Mouse (Mus musculus): ENCODE measurements at regions not wholly inside any gene's neighbourhood (a gene's known extent, or its start where the extent isn't known, plus 50 kb on each side); places are given as distances from the start of the nearest gene placed in this dataset.

DNA sequence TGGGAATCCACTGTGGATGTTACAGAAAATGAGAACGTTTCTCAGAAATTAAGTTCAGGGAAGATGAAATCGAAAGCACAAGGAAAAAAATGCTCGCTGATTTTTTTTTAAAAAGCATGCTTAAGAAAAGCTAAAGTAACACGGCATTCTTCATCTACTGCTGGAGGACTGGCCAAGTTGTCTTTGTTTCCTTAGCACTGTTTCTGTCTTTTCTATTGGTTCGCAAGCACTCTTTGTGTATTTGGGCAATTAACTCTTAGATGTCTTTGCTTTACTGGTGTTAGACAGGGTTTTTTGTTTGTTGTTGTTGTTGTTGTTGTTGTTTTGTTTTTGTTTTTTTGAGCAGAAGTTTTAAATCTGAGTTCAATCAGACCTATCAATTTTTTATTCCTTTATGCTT is 301.4 kb upstream of the Noct start:
- no peak overlapping the region for H3K27ac ChIP-seq (ENCODE audit: low read depth, low read length)
- H3K9me3 ChIP-seq (ENCODE audit: control insufficient read depth) = no peaks in the 10 kb centered on the region
- no peak for TF ChIP-seq CTCF (IDR thresholded peaks at IDR 0.05; ENCODE audit: low read depth)
- no peak overlapping the region for H3K9ac ChIP-seq (ENCODE audit: low read depth, low read length)
- no peaks in the 10 kb centered on the region for H3K4me1 ChIP-seq (replicated peaks; ENCODE audit: control insufficient read depth, insufficient read depth, low read length)
- WGBS = 76% methylated on average over 5 of the region's 5 CpGs
- H3K4me3 ChIP-seq (ENCODE audit: low read depth, low read length) = no peak overlapping the region
- no peak for ATAC-seq
- no peaks in the 10 kb centered on the region for H3K36me3 ChIP-seq (ENCODE audit: control insufficient read depth, insufficient read depth)
- no peak overlapping the region for H3K4me2 ChIP-seq (replicated peaks; ENCODE audit: low read depth)
- no peaks in the 10 kb centered on the region for H3K27me3 ChIP-seq (replicated peaks; ENCODE audit: control insufficient read depth, insufficient read depth, low read length)

DNA sequence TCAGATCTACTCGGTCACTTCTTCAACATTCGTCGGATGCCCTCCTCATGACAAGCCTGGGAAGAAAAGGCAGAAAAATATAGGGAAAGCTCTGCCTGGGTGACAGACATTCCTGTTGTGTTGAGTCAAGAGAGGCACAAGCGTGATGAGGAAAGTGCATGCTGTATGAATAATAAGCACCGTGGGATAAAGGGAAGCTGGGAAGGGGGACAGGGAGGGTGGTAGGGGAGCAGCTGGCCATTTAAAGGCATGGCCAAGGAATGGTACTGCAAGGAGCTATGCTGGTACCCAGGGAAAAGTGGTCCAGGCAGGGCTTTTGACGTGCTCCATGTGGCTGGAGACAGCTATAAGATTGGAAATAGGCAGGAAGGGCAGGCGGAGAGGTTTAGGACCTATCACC is 300.9 kb upstream of the Noct start:
- 88% methylated on average over 7 of the region's 7 CpGs for WGBS
- H3K4me1 ChIP-seq (replicated peaks; ENCODE audit: control insufficient read depth, insufficient read depth, low read length) = no peaks in the 10 kb centered on the region
- no peak overlapping the region for H3K4me2 ChIP-seq (replicated peaks; ENCODE audit: low read depth)
- H3K27me3 ChIP-seq (replicated peaks; ENCODE audit: control insufficient read depth, insufficient read depth, low read length) = no peaks in the 10 kb centered on the region
- H3K9ac ChIP-seq (ENCODE audit: low read depth, low read length) = no peak overlapping the region
- no peaks in the 10 kb centered on the region for H3K9me3 ChIP-seq (ENCODE audit: control insufficient read depth)
- TF ChIP-seq CTCF (IDR thresholded peaks at IDR 0.05; ENCODE audit: low read depth) = no peak
- no peak for ATAC-seq
- H3K36me3 ChIP-seq (ENCODE audit: control insufficient read depth, insufficient read depth) = no peaks in the 10 kb centered on the region
- no peak overlapping the region for H3K27ac ChIP-seq (ENCODE audit: low read depth, low read length)
- no peak overlapping the region for H3K4me3 ChIP-seq (ENCODE audit: low read depth, low read length)

DNA sequence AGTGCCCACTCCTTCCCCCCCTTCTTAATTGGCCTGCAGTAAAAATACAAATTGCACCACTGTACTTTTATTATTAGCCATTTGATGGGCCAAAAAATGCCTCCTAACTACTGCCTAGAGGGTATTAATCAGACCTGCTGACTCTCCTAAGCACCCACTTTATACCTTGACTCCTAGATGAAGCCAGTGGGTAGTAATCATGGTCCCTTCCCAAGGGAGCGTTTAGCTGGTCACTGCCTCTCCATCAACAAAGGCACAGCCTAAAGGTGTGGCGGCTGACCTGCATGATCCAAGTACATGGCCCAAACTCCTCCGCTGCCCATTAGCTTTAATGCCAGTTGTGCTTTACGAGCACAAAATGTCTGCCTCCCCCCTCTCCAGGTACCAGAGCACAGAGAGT is 296.9 kb upstream of the Noct start:
- H3K27ac ChIP-seq (ENCODE audit: low read depth, low read length) = no peak overlapping the region
- H3K36me3 ChIP-seq (ENCODE audit: control insufficient read depth, insufficient read depth) = no peaks in the 10 kb centered on the region
- no peaks in the 10 kb centered on the region for H3K9me3 ChIP-seq (ENCODE audit: control insufficient read depth)
- no peaks in the 10 kb centered on the region for H3K27me3 ChIP-seq (replicated peaks; ENCODE audit: control insufficient read depth, insufficient read depth, low read length)
- no peaks in the 10 kb centered on the region for H3K4me1 ChIP-seq (replicated peaks; ENCODE audit: control insufficient read depth, insufficient read depth, low read length)
- no peak overlapping the region for H3K4me2 ChIP-seq (replicated peaks; ENCODE audit: low read depth)
- no peak overlapping the region for H3K4me3 ChIP-seq (ENCODE audit: low read depth, low read length)
- WGBS = 94% methylated on average over 4 of the region's 4 CpGs
- TF ChIP-seq CTCF (IDR thresholded peaks at IDR 0.05; ENCODE audit: low read depth) = no peak
- no peak overlapping the region for H3K9ac ChIP-seq (ENCODE audit: low read depth, low read length)
- no peak for ATAC-seq

- WGBS = 76% methylated on average over 1 of the region's 1 CpGs
Measured at GRCm38 (mm10) chr3:50929013-50929412, 295.2 kb upstream of the Noct start.

DNA sequence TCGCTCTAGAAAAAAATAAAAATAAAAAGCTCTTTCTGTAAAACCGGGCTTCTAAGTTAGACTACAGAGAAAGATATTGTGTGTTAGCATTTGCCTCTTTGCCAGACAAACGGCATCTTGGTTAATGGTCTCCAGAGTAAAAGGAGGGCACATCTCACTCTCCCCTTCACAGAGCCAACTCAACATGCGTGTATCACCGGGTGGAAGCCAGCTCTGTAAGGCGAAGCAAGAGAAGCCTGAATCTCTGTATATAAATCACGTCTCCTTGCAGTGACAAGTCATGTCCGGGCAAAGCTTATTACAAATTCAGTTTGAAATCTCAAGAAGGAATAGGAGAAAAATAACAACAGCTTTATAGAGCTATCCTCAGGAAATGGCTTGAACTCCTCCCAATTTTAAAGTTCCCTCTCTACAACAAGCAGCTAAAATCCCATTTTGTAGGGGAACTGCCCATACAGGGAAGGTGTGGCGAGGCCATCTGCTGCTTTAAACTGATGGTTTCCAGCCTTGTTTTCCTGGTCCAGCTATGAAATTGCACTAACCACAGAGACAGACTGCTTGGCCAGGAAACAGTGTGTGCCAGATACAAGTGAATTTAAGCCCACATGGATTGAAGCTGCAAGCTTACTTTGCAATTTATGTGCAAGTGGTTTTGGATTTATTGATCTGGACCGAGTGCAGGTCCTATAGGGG is 291.7 kb upstream of the Noct start:
- Histone ChIP-seq H3K9ac (ENCODE audit: low read depth, low read length) (no peak overlapping the region), H3K4me2 (replicated peaks; ENCODE audit: low read depth) (no peak overlapping the region), H3K9me3 (ENCODE audit: control insufficient read depth) (no peaks in the 10 kb centered on the region), H3K36me3 (ENCODE audit: control insufficient read depth, insufficient read depth) (no peaks in the 10 kb centered on the region), H3K4me3 (ENCODE audit: low read depth, low read length) (no peak overlapping the region), H3K27me3 (replicated peaks; ENCODE audit: control insufficient read depth, insufficient read depth, low read length) (no peaks in the 10 kb centered on the region), H3K4me1 (replicated peaks; ENCODE audit: control insufficient read depth, insufficient read depth, low read length) (no peaks in the 10 kb centered on the region), H3K27ac (ENCODE audit: low read depth, low read length) (no peak overlapping the region)
- no peak for ATAC-seq
- 75% methylated on average over 10 of the region's 10 CpGs for WGBS
- no peak for TF ChIP-seq CTCF (IDR thresholded peaks at IDR 0.05; ENCODE audit: low read depth)

More at GRCm38 (mm10) chr3:50929013-50929412, 295.2 kb upstream of the Noct start:
- Histone ChIP-seq H3K27me3 (replicated peaks; ENCODE audit: control insufficient read depth, insufficient read depth, low read length) (no peaks in the 10 kb centered on the region), H3K4me2 (replicated peaks; ENCODE audit: low read depth) (no peak overlapping the region), H3K9ac (ENCODE audit: low read depth, low read length) (no peak overlapping the region), H3K36me3 (ENCODE audit: control insufficient read depth, insufficient read depth) (no peaks in the 10 kb centered on the region), H3K9me3 (ENCODE audit: control insufficient read depth) (no peaks in the 10 kb centered on the region), H3K27ac (ENCODE audit: low read depth, low read length) (no peak overlapping the region), H3K4me1 (replicated peaks; ENCODE audit: control insufficient read depth, insufficient read depth, low read length) (no peaks in the 10 kb centered on the region), H3K4me3 (ENCODE audit: low read depth, low read length) (no peak overlapping the region)
- TF ChIP-seq CTCF (IDR thresholded peaks at IDR 0.05; ENCODE audit: low read depth) = no peak
- ATAC-seq = no peak

DNA sequence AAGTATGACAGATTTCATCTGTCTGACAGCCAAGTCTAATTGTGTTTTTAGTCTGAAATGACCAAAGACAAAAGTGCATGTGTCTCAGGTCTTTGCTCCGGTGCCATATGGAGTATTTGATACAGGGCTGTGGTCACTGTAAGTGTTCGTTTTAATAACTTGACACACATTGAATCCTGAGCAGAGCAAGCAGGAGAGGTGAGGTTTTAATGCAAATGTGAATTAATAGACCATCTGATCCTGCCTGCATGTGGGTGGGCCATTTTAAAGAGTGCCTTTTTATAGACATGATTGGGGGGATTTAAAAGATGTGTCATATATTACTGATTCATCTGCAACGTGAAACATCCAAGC is 291.2 kb upstream of the Noct start:
- H3K4me3 ChIP-seq (ENCODE audit: low read depth, low read length) = no peak overlapping the region
- no peaks in the 10 kb centered on the region for H3K9me3 ChIP-seq (ENCODE audit: control insufficient read depth)
- H3K4me1 ChIP-seq (replicated peaks; ENCODE audit: control insufficient read depth, insufficient read depth, low read length) = no peaks in the 10 kb centered on the region
- H3K9ac ChIP-seq (ENCODE audit: low read depth, low read length) = no peak overlapping the region
- ATAC-seq = no peak
- H3K36me3 ChIP-seq (ENCODE audit: control insufficient read depth, insufficient read depth) = no peaks in the 10 kb centered on the region
- TF ChIP-seq CTCF (IDR thresholded peaks at IDR 0.05; ENCODE audit: low read depth) = no peak
- no peak overlapping the region for H3K4me2 ChIP-seq (replicated peaks; ENCODE audit: low read depth)
- no peaks in the 10 kb centered on the region for H3K27me3 ChIP-seq (replicated peaks; ENCODE audit: control insufficient read depth, insufficient read depth, low read length)
- WGBS = 75% methylated on average over 3 of the region's 3 CpGs
- no peak overlapping the region for H3K27ac ChIP-seq (ENCODE audit: low read depth, low read length)

- no peak for TF ChIP-seq CTCF (IDR thresholded peaks at IDR 0.05; ENCODE audit: low read depth)
- Histone ChIP-seq H3K4me3 (ENCODE audit: low read depth, low read length) (no peak overlapping the region), H3K4me2 (replicated peaks; ENCODE audit: low read depth) (no peak overlapping the region), H3K27ac (ENCODE audit: low read depth, low read length) (no peak overlapping the region), H3K9ac (ENCODE audit: low read depth, low read length) (no peak overlapping the region), H3K4me1 (replicated peaks; ENCODE audit: control insufficient read depth, insufficient read depth, low read length) (no peaks in the 10 kb centered on the region), H3K9me3 (ENCODE audit: control insufficient read depth) (no peaks in the 10 kb centered on the region), H3K27me3 (replicated peaks; ENCODE audit: control insufficient read depth, insufficient read depth, low read length) (no peaks in the 10 kb centered on the region), H3K36me3 (ENCODE audit: control insufficient read depth, insufficient read depth) (no peaks in the 10 kb centered on the region)
- 59% methylated on average over 5 of the region's 5 CpGs for WGBS
- no peak for ATAC-seq
Measured at GRCm38 (mm10) chr3:50939602-50940001, 284.6 kb upstream of the Noct start.
